Mouse (Mus musculus) liver, embryonic 12.5 days (tissue): ENCODE measurements around the gene Tmem136. TPM values are rescaled to one million over a fixed set of nuclear protein-coding genes. Genes with fewer than 3 reads are reported as not detected.

Experiments
- ATAC-seq: fragments of 200-750 bp; cut with Nextera tagmentation; 2 replicates; pipeline ENCODE4 v1.8.0; 2017; ENCODE audit warnings: moderate number of reproducible peaks, mild to moderate bottlenecking, moderate library complexity
- H3K27ac ChIP-seq: fragments of 300-500 bp; sonication (generic); 2 replicates; pipeline ENCODE4 v1.5.1; 2016; ENCODE audit warnings: mild to moderate bottlenecking
- H3K27me3 ChIP-seq: fragments of 300-500 bp; sonication (generic); replicated peaks from 2 replicates; pipeline ENCODE4 v1.6.1; 2016; ENCODE audit warnings: mild to moderate bottlenecking, moderate library complexity
- H3K36me3 ChIP-seq: fragments of 300-500 bp; sonication (generic); 2 replicates; pipeline ENCODE4 v1.6.1; 2016; ENCODE audit warnings: mild to moderate bottlenecking, moderate library complexity
- H3K4me1 ChIP-seq: fragments of 300-500 bp; sonication (generic); 2 replicates; pipeline ENCODE4 v1.6.1; 2016
- H3K4me2 ChIP-seq: fragments of 300-500 bp; sonication (generic); 2 replicates; pipeline ENCODE4 v1.6.1; 2016; ENCODE audit warnings: mild to moderate bottlenecking, moderate library complexity
- H3K4me3 ChIP-seq: fragments of 300-500 bp; sonication (generic); 2 replicates; pipeline ENCODE4 v1.5.1; 2016; ENCODE audit warnings: mild to moderate bottlenecking, moderate library complexity
- H3K9ac ChIP-seq: fragments of 300-500 bp; sonication (generic); 2 replicates; pipeline ENCODE4 v1.6.1; 2016; ENCODE audit warnings: mild to moderate bottlenecking, moderate library complexity
- H3K9me3 ChIP-seq: fragments of 300-500 bp; sonication (generic); replicated peaks from 2 replicates; pipeline ENCODE4 v1.6.1; 2016; ENCODE audit warnings: mild to moderate bottlenecking, moderate library complexity
- WGBS: fragments of 180-500 bp; shearing (Covaris S2); methylation state at CpG from one replicate; pipeline ENCODE4 v1.1.7; 2016; ENCODE audit not compliant: insufficient replicate concordance; 5-methylcytosine and 5-hydroxymethylcytosine counted together
- polyA plus RNA-seq: library from polyadenylated mRNA; unstranded; fragments of >200 nt; fragmentation: Nextera tagmentation; extraction: Ambion mirVana; gene quantifications from 2 replicates; pipeline ENCODE4 v1.2.1, GENCODE M21; 2016

Tmem136 gene
- polyA plus RNA-seq, 1 experiment from 2014 or later, result 1.2 TPM

GRCm38 (mm10) chr9:43096337-43096736 is 20.0 kb downstream of the Tmem136 start:
- H3K36me3 ChIP-seq, result no peaks in the 10 kb centered on the region
- no peak overlapping the region for H3K4me3 ChIP-seq
- H3K4me2 ChIP-seq, result no peak overlapping the region
- no peak overlapping the region for H3K9ac ChIP-seq
- no peaks in the 10 kb centered on the region for H3K9me3 ChIP-seq
- H3K27me3 ChIP-seq, result peaks cover 25% of the 10 kb centered on the region
- H3K4me1 ChIP-seq, result peaks cover 46% of the 10 kb centered on the region
- no peak for ATAC-seq
- no peak overlapping the region for H3K27ac ChIP-seq

GRCm38 (mm10) chr9:43094828-43095227 is 21.5 kb downstream of the Tmem136 start:
- Histone ChIP-seq H3K4me3 (no peak overlapping the region), H3K27ac (no peak overlapping the region), H3K4me1 (peaks cover 35% of the 10 kb centered on the region), H3K27me3 (peaks cover 25% of the 10 kb centered on the region), H3K36me3 (no peaks in the 10 kb centered on the region), H3K4me2 (no peak overlapping the region), H3K9me3 (no peaks in the 10 kb centered on the region), H3K9ac (no peak overlapping the region)
- 67% methylated on average over 4 of the region's 4 CpGs for WGBS
- no peak for ATAC-seq

- Histone ChIP-seq H3K27ac (no peak overlapping the region), H3K4me1 (peaks cover 31% of the 10 kb centered on the region), H3K4me2 (no peak overlapping the region), H3K36me3 (no peaks in the 10 kb centered on the region), H3K9ac (no peak overlapping the region), H3K27me3 (peaks cover 30% of the 10 kb centered on the region), H3K9me3 (no peaks in the 10 kb centered on the region), H3K4me3 (no peak overlapping the region)
- no peak for ATAC-seq
- WGBS, result 78% methylated on average over 3 of the region's 3 CpGs
Measured at GRCm38 (mm10) chr9:43093803-43094202, 22.6 kb downstream of the Tmem136 start.

- ATAC-seq, result no peak
- H3K27me3 ChIP-seq, result peaks cover 32% of the 10 kb centered on the region; the same call in 1 of the 2 replicates
- 82% methylated on average over 1 of the region's 1 CpGs for WGBS
Measured at GRCm38 (mm10) chr9:43085686-43086285, 30.6 kb downstream of the Tmem136 start.

GRCm38 (mm10) chr9:43084496-43085362 is 31.6 kb downstream of the Tmem136 start:
- no peak for ATAC-seq
- H3K27ac ChIP-seq, result no peak overlapping the region
- H3K4me3 ChIP-seq, result no peak overlapping the region
- no peaks in the 10 kb centered on the region for H3K36me3 ChIP-seq
- 75% methylated on average over 7 of the region's 7 CpGs for WGBS
- no peaks in the 10 kb centered on the region for H3K9me3 ChIP-seq
- no peak overlapping the region for H3K9ac ChIP-seq
- H3K27me3 ChIP-seq, result peaks cover 32% of the 10 kb centered on the region; the same call in 1 of the 2 replicates
- H3K4me2 ChIP-seq, result no peak overlapping the region
- H3K4me1 ChIP-seq, result peaks cover 12% of the 10 kb centered on the region

More at GRCm38 (mm10) chr9:43085686-43086285, 30.6 kb downstream of the Tmem136 start:
- no peak overlapping the region for H3K27ac ChIP-seq
- no peak overlapping the region for H3K9ac ChIP-seq
- H3K4me2 ChIP-seq, result no peak overlapping the region
- H3K9me3 ChIP-seq, result no peaks in the 10 kb centered on the region
- no peaks in the 10 kb centered on the region for H3K36me3 ChIP-seq
- peaks cover 9% of the 10 kb centered on the region for H3K4me1 ChIP-seq
- no peak overlapping the region for H3K4me3 ChIP-seq

GRCm38 (mm10) chr9:43083441-43084055 is 32.8 kb downstream of the Tmem136 start:
- WGBS, result 56% methylated on average over 7 of the region's 7 CpGs
- Histone ChIP-seq H3K4me2 (no peak overlapping the region), H3K9ac (no peak overlapping the region), H3K36me3 (no peaks in the 10 kb centered on the region), H3K27ac (no peak overlapping the region), H3K27me3 (peaks cover 26% of the 10 kb centered on the region; the same call in 1 of the 2 replicates), H3K9me3 (no peaks in the 10 kb centered on the region), H3K4me1 (peaks cover 12% of the 10 kb centered on the region), H3K4me3 (no peak overlapping the region)
- no peak for ATAC-seq

- H3K4me1 ChIP-seq, result peaks cover 7% of the 10 kb centered on the region; the same call in 1 of the 2 replicates
- no peak for ATAC-seq
- no peak overlapping the region for H3K4me3 ChIP-seq
- no peak overlapping the region for H3K9ac ChIP-seq
- H3K27ac ChIP-seq, result no peak overlapping the region
- no peaks in the 10 kb centered on the region for H3K36me3 ChIP-seq
- 58% methylated on average over 3 of the region's 3 CpGs for WGBS
- H3K4me2 ChIP-seq, result no peak overlapping the region
- peaks cover 6% of the 10 kb centered on the region; the same call in 1 of the 2 replicates for H3K27me3 ChIP-seq
- no peaks in the 10 kb centered on the region for H3K9me3 ChIP-seq
Measured at GRCm38 (mm10) chr9:43078711-43079110, 37.7 kb downstream of the Tmem136 start.

- Histone ChIP-seq H3K4me3 (no peak overlapping the region), H3K9ac (no peak overlapping the region), H3K4me1 (peaks cover 4% of the 10 kb centered on the region; the same call in 1 of the 2 replicates), H3K9me3 (no peaks in the 10 kb centered on the region), H3K27ac (no peak overlapping the region), H3K36me3 (no peaks in the 10 kb centered on the region), H3K27me3 (no peaks in the 10 kb centered on the region; the same call in 1 of the 2 replicates), H3K4me2 (no peak overlapping the region)
- WGBS, result 76% methylated on average over 7 of the region's 7 CpGs
- ATAC-seq, result no peak
Measured at GRCm38 (mm10) chr9:43076163-43076562, 40.2 kb downstream of the Tmem136 start.

GRCm38 (mm10) chr9:43074611-43075010 is 41.8 kb downstream of the Tmem136 start:
- ATAC-seq, result no peak
- no peaks in the 10 kb centered on the region; the same call in 1 of the 2 replicates for H3K27me3 ChIP-seq
- 90% methylated on average over 1 of the region's 1 CpGs for WGBS
- no peaks in the 10 kb centered on the region for H3K4me1 ChIP-seq
- H3K36me3 ChIP-seq, result no peaks in the 10 kb centered on the region
- H3K4me3 ChIP-seq, result no peak overlapping the region
- no peak overlapping the region for H3K27ac ChIP-seq
- no peak overlapping the region for H3K9ac ChIP-seq
- H3K9me3 ChIP-seq, result no peaks in the 10 kb centered on the region
- H3K4me2 ChIP-seq, result no peak overlapping the region

- no peak overlapping the region for H3K4me3 ChIP-seq
- H3K4me2 ChIP-seq, result no peak overlapping the region
- H3K9ac ChIP-seq, result no peak overlapping the region
- H3K36me3 ChIP-seq, result no peaks in the 10 kb centered on the region
- no peaks in the 10 kb centered on the region; the same call in 1 of the 2 replicates for H3K27me3 ChIP-seq
- WGBS, result 61% methylated on average over 2 of the region's 2 CpGs
- no peak for ATAC-seq
- no peaks in the 10 kb centered on the region for H3K9me3 ChIP-seq
- no peaks in the 10 kb centered on the region for H3K4me1 ChIP-seq
- no peak overlapping the region for H3K27ac ChIP-seq
Measured at GRCm38 (mm10) chr9:43071741-43072140, 44.6 kb downstream of the Tmem136 start.

GRCm38 (mm10) chr9:43071176-43071575 is 45.2 kb downstream of the Tmem136 start:
- Histone ChIP-seq H3K36me3 (no peaks in the 10 kb centered on the region), H3K27me3 (no peaks in the 10 kb centered on the region; the same call in 1 of the 2 replicates), H3K9ac (no peak overlapping the region), H3K4me2 (no peak overlapping the region), H3K9me3 (no peaks in the 10 kb centered on the region), H3K27ac (no peak overlapping the region), H3K4me1 (no peaks in the 10 kb centered on the region), H3K4me3 (no peak overlapping the region)
- no peak for ATAC-seq
- WGBS, result 42% methylated on average over 4 of the region's 4 CpGs

- Histone ChIP-seq H3K9me3 (no peaks in the 10 kb centered on the region), H3K36me3 (no peaks in the 10 kb centered on the region), H3K4me3 (no peak overlapping the region), H3K9ac (no peak overlapping the region), H3K4me1 (no peaks in the 10 kb centered on the region), H3K27me3 (no peaks in the 10 kb centered on the region; the same call in 1 of the 2 replicates), H3K27ac (no peak overlapping the region), H3K4me2 (no peak overlapping the region)
- no peak for ATAC-seq
- 84% methylated on average over 4 of the region's 4 CpGs for WGBS
Measured at GRCm38 (mm10) chr9:43070566-43070965, 45.8 kb downstream of the Tmem136 start.
